Mouse (Mus musculus) stomach, embryonic 14.5 days (tissue): ENCODE measurements around the gene Stard13. TPM values are rescaled to one million over a fixed set of nuclear protein-coding genes. Genes with fewer than 3 reads are reported as not detected.

Experiments used
- ATAC-seq: fragments of 200-750 bp; cut with Nextera tagmentation; 2 replicates; pipeline ENCODE4 v1.8.0; 2017; ENCODE audit warnings: low read depth, moderate TSS enrichment; ENCODE audit not compliant: insufficient number of reproducible peaks, insufficient read depth, low FRiP score
- H3K27ac ChIP-seq: fragments of 300-500 bp; sonication (generic); 2 replicates; pipeline ENCODE4 v1.5.1; 2014; ENCODE audit warnings: mild to moderate bottlenecking, low read length, moderate library complexity, mixed read lengths
- H3K27me3 ChIP-seq: fragments of 300-500 bp; sonication (generic); 2 replicates; pipeline ENCODE4 v1.6.1; 2014; ENCODE audit warnings: low read length, control low read depth, mixed read lengths; ENCODE audit not compliant: control insufficient read depth, insufficient read depth
- H3K36me3 ChIP-seq: fragments of 300-500 bp; sonication (generic); 2 replicates; pipeline ENCODE4 v1.6.1; 2014; ENCODE audit warnings: mild to moderate bottlenecking, control low read depth, low read length, moderate library complexity, mixed read lengths; ENCODE audit not compliant: control insufficient read depth, insufficient read depth
- H3K4me1 ChIP-seq: fragments of 300-500 bp; sonication (generic); 2 replicates; pipeline ENCODE4 v1.6.1; 2014; ENCODE audit warnings: low read length, control low read depth, mixed read lengths; ENCODE audit not compliant: control insufficient read depth, insufficient read depth
- H3K4me2 ChIP-seq: fragments of 300-500 bp; sonication (generic); replicated peaks from 2 replicates; pipeline ENCODE4 v1.6.1; 2014; ENCODE audit warnings: low read depth, low read length, control low read depth
- H3K4me3 ChIP-seq: fragments of 300-500 bp; sonication (generic); 2 replicates; pipeline ENCODE4 v1.5.1; 2014; ENCODE audit warnings: low read depth, low read length, control low read depth
- H3K9ac ChIP-seq: fragments of 300-500 bp; sonication (generic); replicated peaks from 2 replicates; pipeline ENCODE4 v1.6.1; 2014; ENCODE audit warnings: low read depth, mild to moderate bottlenecking, control low read depth, low read length, moderate library complexity, mixed read lengths
- H3K9me3 ChIP-seq: fragments of 300-500 bp; sonication (generic); 2 replicates; pipeline ENCODE4 v1.6.1; 2016; ENCODE audit warnings: low read depth, low read length, control low read depth; ENCODE audit not compliant: control insufficient read depth
- WGBS: fragments of 180-500 bp; shearing (Covaris S2); extraction: QIAGEN DNeasy Blood & Tissue Kit; methylation state at CpG from one replicate; pipeline ENCODE4 v1.1.7; 2014; 5-methylcytosine and 5-hydroxymethylcytosine counted together
- polyA plus RNA-seq: library from polyadenylated mRNA; unstranded; fragments of >200 nt; fragmentation: Nextera tagmentation; extraction: Ambion mirVana; gene quantifications from 2 replicates; pipeline ENCODE4 v1.2.1, GENCODE M21; 2014

Gene Stard13
- polyA plus RNA-seq, 1 experiment from 2014 or later, result 14.1 TPM

DNA sequence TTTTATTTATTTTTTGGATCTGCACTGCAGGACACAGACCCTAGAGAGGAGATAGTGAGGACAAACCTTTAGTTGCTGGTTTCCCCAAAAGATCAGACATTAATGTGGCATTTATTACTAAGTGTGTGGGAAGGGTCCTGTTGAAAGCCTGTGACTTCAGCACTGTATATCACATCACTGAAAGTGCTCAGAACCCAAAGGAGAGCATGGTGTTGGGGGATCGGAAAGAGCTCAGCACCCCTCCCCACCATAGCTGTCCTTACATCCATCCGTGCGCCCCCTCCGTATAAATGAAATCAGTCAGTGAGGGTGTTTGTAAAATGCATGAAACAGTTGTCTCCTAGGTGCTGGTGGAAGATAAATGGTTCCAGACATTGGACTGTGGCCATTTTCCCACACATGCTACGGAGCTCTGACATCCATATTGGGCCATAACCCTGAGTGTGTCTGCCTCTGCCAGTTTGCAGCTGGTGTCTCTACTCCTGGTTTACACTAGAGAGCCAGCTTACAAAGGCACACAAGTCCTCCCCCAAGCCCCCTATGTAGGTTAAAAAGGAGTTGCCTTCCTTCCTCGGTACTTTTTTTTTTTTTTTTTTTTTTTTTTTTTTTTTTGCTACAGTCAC lies 107.5 kb downstream of the Stard13 start:
- 25% methylated on average over 6 of the region's 6 CpGs for WGBS
- H3K27ac ChIP-seq, result peak overlapping the region; percentile 90
- peak; percentile 67 for ATAC-seq

DNA sequence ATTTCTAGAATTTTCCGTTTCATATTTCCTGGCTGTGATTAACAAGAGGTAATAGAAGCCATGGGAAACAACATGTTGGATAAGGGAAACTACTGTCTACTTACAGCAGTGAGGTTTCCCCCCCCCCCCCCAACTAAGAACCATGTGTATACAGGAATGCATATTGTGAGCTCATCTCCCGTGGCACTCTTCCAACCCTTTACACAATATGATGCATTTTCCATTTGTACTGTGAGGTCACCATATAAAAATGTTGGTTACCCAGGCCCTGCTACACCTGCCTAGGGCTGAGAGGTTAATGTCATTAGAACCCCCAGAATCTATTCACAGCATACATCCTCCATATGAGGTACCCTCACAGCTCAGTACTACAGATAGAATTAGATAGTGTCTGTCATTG lies 115.8 kb downstream of the Stard13 start:
- no peak for ATAC-seq
- WGBS, result 68% methylated on average over 2 of the region's 2 CpGs
- peaks cover 13% of the 10 kb centered on the region for H3K4me1 ChIP-seq
- no peak overlapping the region for H3K4me2 ChIP-seq
- H3K27me3 ChIP-seq, result no peaks in the 10 kb centered on the region
- no peaks in the 10 kb centered on the region for H3K9me3 ChIP-seq
- H3K9ac ChIP-seq, result no peak overlapping the region
- no peaks in the 10 kb centered on the region for H3K36me3 ChIP-seq
- no peak overlapping the region for H3K27ac ChIP-seq
- H3K4me3 ChIP-seq, result no peak overlapping the region

More for the DNA sequence above, 107.5 kb downstream of the Stard13 start:
- 0 out of 2 replicates have a peak overlapping the region, but pooled peaks have one; percentile 11 for H3K9ac ChIP-seq
- peak overlapping the region; percentile 39 for H3K4me2 ChIP-seq
- H3K36me3 ChIP-seq, result no peaks in the 10 kb centered on the region
- no peaks in the 10 kb centered on the region for H3K9me3 ChIP-seq
- H3K4me3 ChIP-seq, result peak overlapping the region; percentile 36
- no peaks in the 10 kb centered on the region for H3K27me3 ChIP-seq
- peaks cover 4% of the 10 kb centered on the region; the same call in 1 of the 2 replicates for H3K4me1 ChIP-seq

DNA sequence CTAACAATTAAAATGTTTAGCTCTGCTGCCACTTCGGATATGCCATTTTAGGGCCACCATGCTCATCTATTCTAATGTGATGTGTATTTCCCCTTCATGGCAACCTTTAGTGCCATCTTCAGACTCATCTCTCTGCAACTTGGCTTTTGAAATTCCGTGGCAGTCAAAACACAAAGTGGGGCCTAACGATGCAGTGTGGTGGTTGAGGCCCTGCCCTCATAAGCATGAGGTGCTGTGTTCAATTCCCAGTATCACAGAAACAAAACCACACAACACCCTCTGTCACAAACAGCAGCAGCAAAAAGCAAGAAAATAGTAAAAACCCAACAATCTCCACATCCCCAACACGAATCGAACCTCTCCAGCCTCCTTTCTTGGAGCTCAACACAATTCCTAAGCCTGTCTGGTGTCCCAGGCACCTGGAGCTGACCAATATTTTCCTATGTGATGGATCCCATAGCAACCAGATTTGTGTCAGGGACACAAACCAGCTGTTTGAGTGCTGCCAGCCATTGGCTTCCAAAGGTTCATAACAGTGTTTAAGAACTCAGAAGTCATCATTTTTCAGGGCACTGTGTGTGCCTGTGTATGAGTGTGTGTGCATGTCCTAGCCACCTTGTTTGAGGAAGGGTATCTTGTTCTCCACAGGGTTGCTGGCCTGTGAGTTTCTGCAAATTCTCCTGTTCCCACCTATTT lies 117.3 kb downstream of the Stard13 start:
- Histone ChIP-seq H3K4me1 (peaks cover 13% of the 10 kb centered on the region), H3K36me3 (no peaks in the 10 kb centered on the region), H3K9me3 (no peaks in the 10 kb centered on the region), H3K4me2 (no peak overlapping the region), H3K27ac (no peak overlapping the region), H3K27me3 (no peaks in the 10 kb centered on the region), H3K9ac (no peak overlapping the region), H3K4me3 (no peak overlapping the region)
- WGBS, result 69% methylated on average over 5 of the region's 5 CpGs
- ATAC-seq, result no peak

DNA sequence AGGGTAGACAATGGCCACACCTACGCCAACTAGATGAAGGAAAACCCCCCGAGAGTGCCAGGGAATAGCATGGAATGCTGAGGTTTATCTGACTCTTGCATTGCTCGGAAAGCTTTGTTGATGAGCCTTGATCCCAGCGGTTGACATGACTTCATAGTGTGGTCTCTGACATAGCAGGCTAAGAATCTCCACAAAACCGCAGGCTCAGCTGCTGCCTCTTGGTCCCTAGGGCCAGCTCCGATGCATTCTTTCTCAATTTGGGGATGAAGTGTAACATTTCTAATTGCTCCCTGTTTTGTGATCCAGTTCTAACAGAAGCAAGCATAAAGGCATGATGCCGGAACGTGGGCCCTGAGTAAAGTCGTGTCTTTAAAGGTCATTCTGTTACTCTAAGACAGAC lies 120.9 kb downstream of the Stard13 start:
- peaks cover 23% of the 10 kb centered on the region for H3K4me1 ChIP-seq
- H3K36me3 ChIP-seq, result no peaks in the 10 kb centered on the region
- H3K9me3 ChIP-seq, result no peaks in the 10 kb centered on the region
- no peaks in the 10 kb centered on the region for H3K27me3 ChIP-seq
- no peak overlapping the region for H3K9ac ChIP-seq
- ATAC-seq, result no peak
- no peak overlapping the region for H3K4me2 ChIP-seq
- no peak overlapping the region for H3K4me3 ChIP-seq
- WGBS, result 85% methylated on average over 9 of the region's 9 CpGs
- no peak overlapping the region for H3K27ac ChIP-seq

- WGBS, result 82% methylated on average over 7 of the region's 7 CpGs
- no peak overlapping the region for H3K27ac ChIP-seq
- no peaks in the 10 kb centered on the region for H3K36me3 ChIP-seq
- no peak overlapping the region for H3K4me3 ChIP-seq
- no peak overlapping the region for H3K4me2 ChIP-seq
- H3K27me3 ChIP-seq, result no peaks in the 10 kb centered on the region
- H3K4me1 ChIP-seq, result peaks cover 15% of the 10 kb centered on the region
- ATAC-seq, result no peak
- no peaks in the 10 kb centered on the region for H3K9me3 ChIP-seq
- no peak overlapping the region for H3K9ac ChIP-seq
Observed at GRCm38 (mm10) chr5:151111080-151111871, 122.4 kb downstream of the Stard13 start.

DNA sequence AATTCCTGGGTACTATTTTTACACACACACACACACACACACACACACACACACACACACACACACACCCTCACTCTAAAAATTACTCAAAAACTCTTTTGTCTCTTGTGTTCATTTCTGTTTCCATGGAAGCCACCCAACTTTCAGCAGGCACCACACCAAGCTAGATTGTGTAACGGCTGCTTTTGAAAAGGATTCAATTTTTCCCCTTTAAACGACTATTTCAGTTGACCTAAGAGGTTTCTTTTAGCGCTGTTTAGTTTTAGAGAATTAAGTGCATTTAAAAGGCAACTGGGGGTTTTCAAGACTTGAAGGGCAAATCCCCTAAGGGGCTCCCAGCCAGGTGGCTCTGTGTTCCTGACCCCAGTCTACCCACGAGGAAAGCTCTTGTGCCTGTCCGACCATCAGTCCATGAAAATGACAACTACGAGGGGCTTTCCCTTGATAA lies 123.2 kb downstream of the Stard13 start:
- H3K27ac ChIP-seq, result peak overlapping the region; percentile 41; the same call in 1 of the 2 replicates

GRCm38 (mm10) chr5:151109822-151110221 lies 123.8 kb downstream of the Stard13 start:
- Histone ChIP-seq H3K9ac (no peak overlapping the region), H3K36me3 (no peaks in the 10 kb centered on the region), H3K4me2 (no peak overlapping the region), H3K4me1 (peaks cover 14% of the 10 kb centered on the region), H3K27me3 (no peaks in the 10 kb centered on the region), H3K4me3 (no peak overlapping the region), H3K9me3 (no peaks in the 10 kb centered on the region), H3K27ac (no peak overlapping the region; the same call in none of the 2 replicates)
- ATAC-seq, result no peak
- WGBS, result 78% methylated on average over 2 of the region's 2 CpGs

More for the DNA sequence above, 123.2 kb downstream of the Stard13 start:
- 28% methylated on average over 6 of the region's 6 CpGs for WGBS
- no peaks in the 10 kb centered on the region for H3K9me3 ChIP-seq
- peaks cover 14% of the 10 kb centered on the region for H3K4me1 ChIP-seq
- H3K36me3 ChIP-seq, result no peaks in the 10 kb centered on the region
- H3K4me2 ChIP-seq, result no peak overlapping the region
- H3K27me3 ChIP-seq, result no peaks in the 10 kb centered on the region
- no peak overlapping the region for H3K4me3 ChIP-seq
- ATAC-seq, result no peak
- H3K9ac ChIP-seq, result no peak overlapping the region

DNA sequence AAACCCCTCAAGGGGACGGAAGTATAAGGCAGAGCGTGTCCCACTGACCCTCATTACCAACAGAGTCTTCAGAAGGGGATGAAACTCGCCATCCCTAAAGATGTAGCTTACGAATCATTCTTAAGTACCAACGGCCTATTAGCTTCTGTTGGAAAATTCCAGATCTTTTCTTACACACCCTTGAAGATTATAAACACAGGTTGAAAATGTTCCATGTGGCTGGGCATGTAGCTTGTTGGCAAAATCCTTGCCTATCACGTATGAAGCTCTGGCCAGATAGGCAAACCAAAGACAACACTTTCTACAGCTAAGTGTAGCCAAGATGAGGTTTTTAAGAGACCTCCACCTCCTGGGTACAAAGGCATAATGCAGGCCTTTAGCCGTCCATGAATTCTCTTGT lies 124.7 kb downstream of the Stard13 start:
- peaks cover 14% of the 10 kb centered on the region for H3K4me1 ChIP-seq
- no peak for ATAC-seq
- no peak overlapping the region for H3K4me2 ChIP-seq
- H3K27ac ChIP-seq, result peak overlapping the region; percentile 21; the same call in 1 of the 2 replicates
- 81% methylated on average over 7 of the region's 7 CpGs for WGBS
- H3K9ac ChIP-seq, result no peak overlapping the region
- H3K27me3 ChIP-seq, result no peaks in the 10 kb centered on the region
- no peaks in the 10 kb centered on the region for H3K9me3 ChIP-seq
- no peaks in the 10 kb centered on the region for H3K36me3 ChIP-seq
- H3K4me3 ChIP-seq, result no peak overlapping the region
